Mouse (Mus musculus) cerebellum, adult 18-20 months (tissue): ENCODE results near the gene Mgat3.

Source experiments
- DNase-seq, 2 experiments: peaks; one replicate each; pipeline ENCODE4 v3.0.0; 2021

Gene Mgat3

GRCm38 (mm10) chr15:80228071-80228800 is 54.7 kb downstream of the Mgat3 start:
- DNase-seq, result no peak

GRCm38 (mm10) chr15:80232331-80232730 is 58.8 kb downstream of the Mgat3 start:
- DNase-seq, result no peak

GRCm38 (mm10) chr15:80233053-80233452 is 59.5 kb downstream of the Mgat3 start:
- no peak for DNase-seq

- DNase-seq, result peak; percentile 98
Observed at GRCm38 (mm10) chr15:80233733-80234509, 60.4 kb downstream of the Mgat3 start, which contains the start of gene Mief1. Gene Mief1, plus strand, starts transcription at chr15:80234018.

- DNase-seq, result no peak
Observed at GRCm38 (mm10) chr15:80235535-80235934, 62.0 kb downstream of the Mgat3 start, which contains the start of gene AC140267.1. Gene AC140267.1, plus strand, starts transcription at chr15:80235835.

GRCm38 (mm10) chr15:80248135-80248534 is 74.6 kb downstream of the Mgat3 start:
- DNase-seq, result peak; percentile 63 to 68

- no peak for DNase-seq
Observed at GRCm38 (mm10) chr15:80248596-80248995, 75.1 kb downstream of the Mgat3 start.

- DNase-seq, result no peak
Observed at GRCm38 (mm10) chr15:80249672-80250071, 76.2 kb downstream of the Mgat3 start.

- no peak for DNase-seq
Observed at GRCm38 (mm10) chr15:80250586-80250985, 77.1 kb downstream of the Mgat3 start.

GRCm38 (mm10) chr15:80253530-80253929 is 80.0 kb downstream of the Mgat3 start:
- no peak for DNase-seq

GRCm38 (mm10) chr15:80254207-80254606 is 80.7 kb downstream of the Mgat3 start:
- peak in 1 of 2 experiments; percentile 45 for DNase-seq

- DNase-seq, result peak; percentile 98 to 99
Observed at GRCm38 (mm10) chr15:80254847-80255645, 81.5 kb downstream of the Mgat3 start, which contains the start of gene Atf4. Gene Atf4, plus strand, starts transcription at chr15:80255184.

GRCm38 (mm10) chr15:80255646-80256121 is 82.2 kb downstream of the Mgat3 start:
- DNase-seq, result peak; percentile 72 to 78

GRCm38 (mm10) chr15:80256242-80256641 is 82.7 kb downstream of the Mgat3 start:
- peak in 1 of 2 experiments; percentile 44 for DNase-seq

- DNase-seq, result no peak
Observed at GRCm38 (mm10) chr15:80256656-80257601, 83.4 kb downstream of the Mgat3 start.

GRCm38 (mm10) chr15:80257602-80258239 is 84.2 kb downstream of the Mgat3 start:
- DNase-seq, result peak; percentile 50 to 57

GRCm38 (mm10) chr15:80258240-80259170 is 85.0 kb downstream of the Mgat3 start:
- peak in 1 of 2 experiments; percentile 31 for DNase-seq

GRCm38 (mm10) chr15:80259406-80260045 is 86.0 kb downstream of the Mgat3 start:
- DNase-seq, result no peak

- peak; percentile 89 to 94 for DNase-seq
Observed at GRCm38 (mm10) chr15:80260677-80261076, 87.2 kb downstream of the Mgat3 start.
